Mouse (Mus musculus) gastrocnemius, postnatal 10 days (tissue): ENCODE results near the gene Abca5. TPM values are rescaled to one million over a fixed set of nuclear protein-coding genes. Genes with fewer than 3 reads are reported as not detected.

ENCODE experiments used
- total RNA-seq, 2 experiments: library from RNA; stranded (reverse); gene quantifications; 2 replicates each; pipeline ENCODE4 v1.2.3; 2021

The Abca5 gene
- total RNA-seq, 2 experiments from 2014 or later: 13.4 to 13.5 TPM

Other genes with a start within 250 kb of the Abca5 start
- 10 to 100 TPM; 40.9 to 55.1 TPM for gene Abca8a, start 241.7 kb downstream of the Abca5 start, total RNA-seq
- 10 to 100 TPM; 20.9 to 26.2 TPM for gene Abca9, start 169.5 kb downstream of the Abca5 start, total RNA-seq
- 1 to 10 TPM; 4.1 to 4.3 TPM for gene Abca6, start 85.9 kb downstream of the Abca5 start, total RNA-seq
- gene Map2k6, start 61.4 kb upstream of the Abca5 start, total RNA-seq: 10 to 100 TPM; 25.2 to 31.6 TPM